Mouse (Mus musculus) forebrain, embryonic 15.5 days (tissue): ENCODE data around the gene Tm4sf5. TPM values are rescaled to one million over a fixed set of nuclear protein-coding genes. Genes with fewer than 3 reads are reported as not detected.
"Not testable (repeated sequence)": the region's sequence is repeated elsewhere in the genome, so short reads cannot be mapped to it uniquely, and the experiment has no call there.

Source experiments
- ATAC-seq: fragments of 200-750 bp; cut with Nextera tagmentation; replicated peaks from 2 replicates; pipeline ENCODE4 v1.8.0; 2017; ENCODE audit warnings: mild to moderate bottlenecking, moderate TSS enrichment, moderate library complexity
- H3K27ac ChIP-seq: fragments of 300-500 bp; sonication (generic); replicated peaks from 2 replicates; pipeline ENCODE4 v1.5.1; 2015; ENCODE audit warnings: mild to moderate bottlenecking, inconsistent platforms
- H3K27me3 ChIP-seq: fragments of 300-500 bp; sonication (generic); 2 replicates; pipeline ENCODE4 v1.6.1; 2015; ENCODE audit warnings: inconsistent platforms
- H3K36me3 ChIP-seq: fragments of 300-500 bp; sonication (generic); 2 replicates; pipeline ENCODE4 v1.6.1; 2015; ENCODE audit warnings: mild to moderate bottlenecking, inconsistent platforms
- H3K4me1 ChIP-seq: fragments of 300-500 bp; sonication (generic); 2 replicates; pipeline ENCODE4 v1.6.1; 2015; ENCODE audit warnings: inconsistent platforms
- H3K4me2 ChIP-seq: fragments of 300-500 bp; sonication (generic); replicated peaks from 2 replicates; pipeline ENCODE4 v1.6.1; 2015; ENCODE audit warnings: mild to moderate bottlenecking, inconsistent platforms
- H3K4me3 ChIP-seq: fragments of 300-500 bp; sonication (generic); 2 replicates; pipeline ENCODE4 v1.5.1; 2015; ENCODE audit warnings: mild to moderate bottlenecking, inconsistent platforms
- H3K9ac ChIP-seq: fragments of 300-500 bp; sonication (generic); replicated peaks from 2 replicates; pipeline ENCODE4 v1.6.1; 2015; ENCODE audit warnings: mild to moderate bottlenecking, inconsistent platforms
- H3K9me3 ChIP-seq: fragments of 300-500 bp; sonication (generic); 2 replicates; pipeline ENCODE4 v1.6.1; 2016; ENCODE audit warnings: inconsistent platforms
- WGBS: fragments of 180-500 bp; shearing (Covaris S2); methylation state at CpG from one replicate; pipeline ENCODE4 v1.1.7; 2015; ENCODE audit warnings: mixed read lengths; 5-methylcytosine and 5-hydroxymethylcytosine counted together
- polyA plus RNA-seq: library from polyadenylated mRNA; unstranded; fragments of >200 nt; fragmentation: Nextera tagmentation; extraction: Ambion mirVana; gene quantifications from 2 replicates; pipeline ENCODE4 v1.2.1, GENCODE M21; 2015

Tm4sf5 gene
- polyA plus RNA-seq, 1 experiment from 2014 or later = 1.0 TPM

GRCm38 (mm10) chr11:70526211-70526610, 21.2 kb downstream of the Tm4sf5 start:
- no peaks in the 10 kb centered on the region for H3K27me3 ChIP-seq
- no peaks in the 10 kb centered on the region for H3K9me3 ChIP-seq
- H3K36me3 ChIP-seq = peaks cover 29% of the 10 kb centered on the region
- ATAC-seq = no peak
- H3K27ac ChIP-seq = no peak overlapping the region
- peak overlapping the region; percentile 69 for H3K4me3 ChIP-seq
- peak overlapping the region; percentile 73 for H3K4me2 ChIP-seq
- H3K9ac ChIP-seq = peak overlapping the region; percentile 61
- peaks cover 18% of the 10 kb centered on the region for H3K4me1 ChIP-seq
- WGBS = 87% methylated on average over 12 of the region's 12 CpGs

DNA sequence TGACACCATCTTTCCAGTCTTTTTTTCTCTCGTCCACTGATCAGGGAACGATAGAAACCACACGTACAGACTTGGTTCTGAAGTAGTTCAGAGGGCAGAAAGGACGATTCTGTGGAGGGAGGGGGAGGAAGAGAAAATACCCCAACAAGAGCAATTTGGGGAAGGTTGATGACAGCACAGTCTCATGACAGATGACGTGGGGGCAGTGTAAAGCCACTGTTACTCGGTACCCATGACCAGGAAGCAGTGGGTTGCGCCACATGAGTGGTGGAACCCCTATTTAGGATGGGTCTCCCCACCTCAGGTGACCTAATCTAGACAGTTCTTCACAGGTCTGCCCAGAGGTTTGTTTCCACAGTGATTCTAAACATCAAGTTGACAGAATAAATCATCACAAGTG, 23.6 kb downstream of the Tm4sf5 start:
- H3K4me1 ChIP-seq = peaks cover 18% of the 10 kb centered on the region
- no peak overlapping the region for H3K4me2 ChIP-seq
- H3K36me3 ChIP-seq = peaks cover 29% of the 10 kb centered on the region
- H3K9me3 ChIP-seq = no peaks in the 10 kb centered on the region
- no peaks in the 10 kb centered on the region for H3K27me3 ChIP-seq
- H3K9ac ChIP-seq = no peak overlapping the region
- no peak overlapping the region for H3K27ac ChIP-seq
- 91% methylated on average over 7 of the region's 7 CpGs for WGBS
- H3K4me3 ChIP-seq = no peak overlapping the region
- ATAC-seq = no peak

- not testable (repeated sequence) for H3K9ac ChIP-seq, H3K27me3 ChIP-seq, H3K4me3 ChIP-seq, H3K9me3 ChIP-seq, H3K4me2 ChIP-seq, H3K27ac ChIP-seq, ATAC-seq
- H3K36me3 ChIP-seq = peaks cover 29% of the 10 kb centered on the region
- H3K4me1 ChIP-seq = peaks cover 11% of the 10 kb centered on the region
- WGBS = 85% methylated on average over 2 of the region's 2 CpGs
These were observed 26.0 kb downstream of the Tm4sf5 start for GRCm38 (mm10) chr11:70531065-70531464.

DNA sequence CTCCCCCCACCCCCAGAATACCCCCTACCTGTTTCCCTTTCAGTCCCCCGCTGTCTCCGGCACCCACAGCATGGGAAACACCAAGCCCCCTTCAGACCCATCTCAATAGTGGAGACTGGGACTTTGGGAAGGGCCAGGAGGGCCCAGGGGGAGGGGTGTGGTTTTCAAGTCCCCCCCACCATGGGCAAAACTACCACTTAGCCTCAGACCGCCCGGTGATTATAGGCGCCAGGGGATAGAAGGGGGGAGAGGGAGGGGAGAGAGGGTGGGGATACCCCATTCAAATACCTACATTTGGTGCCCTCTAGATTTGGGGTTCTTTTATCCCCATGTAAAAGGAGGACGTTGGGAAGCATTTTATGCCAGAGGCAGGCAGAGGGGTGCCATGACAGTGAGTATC, 27.8 kb downstream of the Tm4sf5 start, which contains the start of gene Gm40193:
Gm40193 (minus strand) TSS at position 101 of the 400 bp plus-strand sequence.
- Histone ChIP-seq H3K9me3 (no peaks in the 10 kb centered on the region), H3K27me3 (no peaks in the 10 kb centered on the region), H3K4me2 (no peak within 1 kb of the TSS), H3K4me1 (no peaks in the 10 kb centered on the region), H3K36me3 (peaks cover 15% of the 10 kb centered on the region), H3K4me3 (no peak within 1 kb of the TSS), H3K9ac (no peak within 1 kb of the TSS), H3K27ac (no peak within 1 kb of the TSS)
- 74% methylated on average over 6 of the region's 6 CpGs for WGBS
- ATAC-seq = no peak

- no peak for ATAC-seq
- no peaks in the 10 kb centered on the region; the same call in 1 of the 2 replicates for H3K27me3 ChIP-seq
- no peaks in the 10 kb centered on the region for H3K36me3 ChIP-seq
- no peak overlapping the region for H3K27ac ChIP-seq
- peak overlapping the region; percentile 53 for H3K4me3 ChIP-seq
- H3K4me2 ChIP-seq = peak overlapping the region; percentile 71
- H3K9me3 ChIP-seq = no peaks in the 10 kb centered on the region
- peak overlapping the region; percentile 51 for H3K9ac ChIP-seq
- 10% methylated on average over 9 of the region's 9 CpGs for WGBS
- peaks cover 8% of the 10 kb centered on the region; the same call in 1 of the 2 replicates for H3K4me1 ChIP-seq
These were observed 34.4 kb downstream of the Tm4sf5 start for GRCm38 (mm10) chr11:70539423-70539822.

- H3K9me3 ChIP-seq = no peaks in the 10 kb centered on the region
- H3K27ac ChIP-seq = no peak within 1 kb of the TSS
- peak; percentile 70 for ATAC-seq
- peaks cover 8% of the 10 kb centered on the region; the same call in 1 of the 2 replicates for H3K4me1 ChIP-seq
- no peaks in the 10 kb centered on the region for H3K36me3 ChIP-seq
- peak within 1 kb of the TSS; percentile 71 for H3K4me2 ChIP-seq
- no peaks in the 10 kb centered on the region; the same call in 1 of the 2 replicates for H3K27me3 ChIP-seq
- peak within 1 kb of the TSS; percentile 51 for H3K9ac ChIP-seq
- H3K4me3 ChIP-seq = peak within 1 kb of the TSS; percentile 53
- 0% methylated on average over 46 of the region's 65 CpGs for WGBS
These were observed 35.0 kb downstream of the Tm4sf5 start, which contains the start of gene Pld2 for GRCm38 (mm10) chr11:70539877-70540587. Gene Pld2 (plus strand): TSS chr11:70540064.

GRCm38 (mm10) chr11:70540928-70541327, 35.9 kb downstream of the Tm4sf5 start:
- Histone ChIP-seq H3K9ac (no peak overlapping the region), H3K4me3 (peak overlapping the region; percentile 53; the same call in 1 of the 2 replicates), H3K9me3 (no peaks in the 10 kb centered on the region), H3K4me1 (peaks cover 8% of the 10 kb centered on the region; the same call in 1 of the 2 replicates), H3K36me3 (no peaks in the 10 kb centered on the region), H3K27me3 (no peaks in the 10 kb centered on the region; the same call in 1 of the 2 replicates), H3K27ac (no peak overlapping the region), H3K4me2 (peak overlapping the region; percentile 71)
- no peak for ATAC-seq
- WGBS = 88% methylated on average over 7 of the region's 7 CpGs

GRCm38 (mm10) chr11:70541415-70541814, 36.4 kb downstream of the Tm4sf5 start:
- ATAC-seq = no peak
- no peak overlapping the region for H3K9ac ChIP-seq
- H3K36me3 ChIP-seq = no peaks in the 10 kb centered on the region
- H3K4me3 ChIP-seq = no peak overlapping the region
- no peaks in the 10 kb centered on the region for H3K9me3 ChIP-seq
- no peak overlapping the region for H3K27ac ChIP-seq
- peaks cover 8% of the 10 kb centered on the region; the same call in 1 of the 2 replicates for H3K4me1 ChIP-seq
- H3K4me2 ChIP-seq = peak overlapping the region; percentile 71; the same call in 1 of the 2 replicates
- H3K27me3 ChIP-seq = no peaks in the 10 kb centered on the region; the same call in 1 of the 2 replicates
- WGBS = 62% methylated on average over 5 of the region's 5 CpGs

- Histone ChIP-seq H3K36me3 (no peaks in the 10 kb centered on the region), H3K27me3 (no peaks in the 10 kb centered on the region; the same call in 1 of the 2 replicates), H3K9ac (no peak overlapping the region), H3K4me2 (no peak overlapping the region), H3K4me3 (no peak overlapping the region), H3K9me3 (no peaks in the 10 kb centered on the region), H3K4me1 (peaks cover 8% of the 10 kb centered on the region; the same call in 1 of the 2 replicates), H3K27ac (no peak overlapping the region)
- no peak for ATAC-seq
- 71% methylated on average over 7 of the region's 7 CpGs for WGBS
These were observed 39.5 kb downstream of the Tm4sf5 start for GRCm38 (mm10) chr11:70544496-70544895.

DNA sequence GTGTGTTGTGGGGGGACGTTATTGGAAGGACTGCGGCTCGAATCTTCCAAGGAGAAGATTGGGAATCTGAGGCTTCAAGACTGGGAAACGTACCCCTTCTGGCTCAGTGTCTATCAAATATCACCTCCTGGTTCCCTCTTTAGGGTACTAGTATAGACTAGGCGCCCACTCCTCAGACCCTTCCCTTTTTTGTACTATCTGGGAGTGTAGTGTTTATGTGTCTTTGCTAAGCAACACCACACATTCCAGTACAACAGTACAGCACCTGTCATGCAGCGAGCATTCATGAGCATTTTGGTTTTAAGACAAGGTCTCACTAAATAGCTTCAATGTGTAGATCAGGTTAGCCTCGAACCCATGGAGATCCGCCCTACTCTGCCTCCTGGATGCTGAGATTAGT, 46.5 kb downstream of the Tm4sf5 start:
- no peak for ATAC-seq
- no peaks in the 10 kb centered on the region for H3K4me1 ChIP-seq
- H3K9me3 ChIP-seq = no peaks in the 10 kb centered on the region
- no peaks in the 10 kb centered on the region for H3K36me3 ChIP-seq
- H3K4me3 ChIP-seq = no peak overlapping the region
- H3K27me3 ChIP-seq = no peaks in the 10 kb centered on the region
- WGBS = 91% methylated on average over 8 of the region's 8 CpGs
- H3K27ac ChIP-seq = no peak overlapping the region
- H3K4me2 ChIP-seq = no peak overlapping the region
- H3K9ac ChIP-seq = no peak overlapping the region

DNA sequence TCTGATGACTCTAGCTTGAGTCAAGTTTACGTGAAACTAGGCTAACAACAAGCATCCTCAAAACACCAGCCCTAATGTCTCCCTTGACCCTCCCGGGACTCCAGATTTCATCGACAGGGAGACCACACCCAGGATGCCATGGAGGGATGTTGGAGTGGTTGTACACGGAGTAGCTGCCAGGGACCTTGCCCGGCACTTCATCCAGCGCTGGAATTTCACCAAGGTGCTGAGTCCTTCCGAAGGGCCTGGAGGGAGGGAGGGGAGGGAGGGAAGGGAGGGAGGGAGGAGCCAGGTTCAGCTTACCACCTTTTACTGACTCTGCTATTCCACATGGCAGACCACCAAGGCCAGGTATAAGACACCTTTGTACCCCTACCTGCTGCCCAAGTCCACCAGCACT, 48.9 kb downstream of the Tm4sf5 start:
- H3K4me1 ChIP-seq = no peaks in the 10 kb centered on the region
- 37% methylated on average over 7 of the region's 7 CpGs for WGBS
- H3K36me3 ChIP-seq = no peaks in the 10 kb centered on the region
- no peaks in the 10 kb centered on the region for H3K9me3 ChIP-seq
- H3K9ac ChIP-seq = no peak overlapping the region
- no peak overlapping the region for H3K4me3 ChIP-seq
- ATAC-seq = no peak
- no peaks in the 10 kb centered on the region for H3K27me3 ChIP-seq
- no peak overlapping the region for H3K27ac ChIP-seq
- H3K4me2 ChIP-seq = no peak overlapping the region

GRCm38 (mm10) chr11:70557545-70557944, 52.5 kb downstream of the Tm4sf5 start:
- Histone ChIP-seq H3K4me1 (peaks cover 7% of the 10 kb centered on the region), H3K4me2 (no peak overlapping the region), H3K27me3 (no peaks in the 10 kb centered on the region), H3K4me3 (no peak overlapping the region), H3K9me3 (no peaks in the 10 kb centered on the region), H3K36me3 (no peaks in the 10 kb centered on the region), H3K9ac (no peak overlapping the region), H3K27ac (no peak overlapping the region)
- 89% methylated on average over 9 of the region's 9 CpGs for whole genome bisulfite sequencing
- no peak for ATAC-seq
